Mouse (Mus musculus): ENCODE data around the gene Prm1. TPM values are rescaled to one million over a fixed set of nuclear protein-coding genes. Genes with fewer than 3 reads are reported as not detected.

Gene Prm1
- polyA plus RNA-seq, 1 experiment = 4.6 TPM

DNA sequence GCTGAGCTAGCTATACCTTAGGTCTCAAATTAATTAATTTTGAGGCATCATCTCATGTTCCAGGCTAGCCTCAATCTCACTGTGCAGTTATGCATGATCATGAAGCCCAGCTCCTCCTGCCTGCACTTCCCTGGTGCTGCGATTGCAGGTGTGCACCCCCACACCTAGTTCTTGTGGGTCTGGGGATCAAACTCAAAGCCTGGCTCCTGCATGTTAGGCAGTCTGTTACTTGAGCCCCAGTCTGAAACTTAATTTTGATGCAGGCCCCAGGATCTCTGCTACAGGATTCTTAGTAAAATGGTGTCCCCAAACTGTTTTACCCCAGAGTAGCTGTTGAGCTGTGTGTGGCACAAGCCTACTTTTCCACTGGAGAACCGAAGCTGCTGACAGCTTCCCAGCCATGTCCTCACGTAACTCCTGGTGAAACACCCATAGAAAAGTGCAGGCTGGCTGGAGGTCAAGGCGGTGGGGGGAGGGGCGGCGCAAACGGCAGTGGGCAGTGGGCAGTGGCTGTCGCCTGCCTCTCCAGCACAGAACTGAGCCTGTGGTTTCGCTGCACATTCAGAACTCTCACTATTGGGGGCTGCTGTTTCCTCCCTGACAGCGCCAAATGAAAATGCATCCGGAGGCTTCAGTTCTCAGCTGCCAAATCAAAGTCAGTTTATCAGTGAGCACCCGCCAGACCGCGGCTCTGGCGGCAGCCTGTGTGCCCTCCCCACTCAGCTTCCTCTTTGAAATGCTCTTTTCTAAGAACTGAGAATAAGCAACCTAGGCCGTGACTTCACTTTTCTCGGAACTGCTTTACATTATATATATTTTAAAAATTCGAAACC lies 38.1 kb upstream of the Prm1 start:
- WGBS = 4% methylated on average over 18 of the region's 18 CpGs
- H3K4me3 ChIP-seq (replicated peaks; ENCODE audit: control insufficient read depth, low read depth, low read length) = peak overlapping the region; percentile 45
- H3K4me1 ChIP-seq (ENCODE audit: control insufficient read depth, insufficient read depth, low read length) = peaks cover 3% of the 10 kb centered on the region; the same call in 1 of the 2 replicates
- no peak for TF ChIP-seq POLR2A (IDR thresholded peaks at IDR 0.05; ENCODE audit: borderline replicate concordance, control insufficient read depth, low read depth, low read length)
- TF ChIP-seq CTCF (IDR thresholded peaks at IDR 0.05; ENCODE audit: control insufficient read depth, insufficient read depth, low read length) = no peak
- H3K27ac ChIP-seq (ENCODE audit: control insufficient read depth, insufficient read depth, low read depth, low read length, poor library complexity) = peak overlapping the region; percentile 67

DNA sequence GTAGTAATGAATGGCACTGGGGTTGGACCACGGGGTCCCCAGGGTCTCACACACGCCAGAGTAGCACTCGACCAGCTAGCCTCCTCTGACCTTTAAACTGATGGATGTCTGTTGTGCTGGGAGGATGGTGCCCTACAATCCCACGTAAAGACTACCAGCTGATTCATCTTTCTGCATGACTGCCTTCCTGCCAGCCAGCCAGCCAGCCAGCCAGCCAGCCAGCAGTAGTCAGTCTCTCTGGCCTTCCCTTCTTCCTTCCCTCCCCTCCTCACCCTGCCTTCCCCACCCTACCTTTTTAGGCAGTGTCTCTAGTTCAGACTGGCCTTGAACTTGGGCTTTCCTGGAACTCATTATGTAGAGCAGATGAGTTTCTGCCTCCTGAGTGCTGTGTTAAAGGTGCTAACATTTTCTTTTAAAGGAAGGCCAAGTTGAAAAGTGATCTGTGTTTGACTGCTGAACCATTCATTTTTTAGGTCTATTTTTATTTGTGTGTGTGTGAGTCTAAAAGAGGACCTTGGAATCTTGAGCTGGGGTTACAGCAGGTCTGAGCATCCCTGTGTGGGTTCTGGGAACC lies 36.7 kb upstream of the Prm1 start:
- WGBS = 70% methylated on average over 4 of the region's 4 CpGs
- H3K4me1 ChIP-seq (ENCODE audit: control insufficient read depth, insufficient read depth, low read length) = peaks cover 9% of the 10 kb centered on the region
- H3K4me3 ChIP-seq (replicated peaks; ENCODE audit: control insufficient read depth, low read depth, low read length) = no peak overlapping the region
- H3K27ac ChIP-seq (ENCODE audit: control insufficient read depth, insufficient read depth, low read depth, low read length, poor library complexity) = no peak overlapping the region
- TF ChIP-seq POLR2A (IDR thresholded peaks at IDR 0.05; ENCODE audit: borderline replicate concordance, control insufficient read depth, low read depth, low read length) (no peak), CTCF (IDR thresholded peaks at IDR 0.05; ENCODE audit: control insufficient read depth, insufficient read depth, low read length) (no peak)

DNA sequence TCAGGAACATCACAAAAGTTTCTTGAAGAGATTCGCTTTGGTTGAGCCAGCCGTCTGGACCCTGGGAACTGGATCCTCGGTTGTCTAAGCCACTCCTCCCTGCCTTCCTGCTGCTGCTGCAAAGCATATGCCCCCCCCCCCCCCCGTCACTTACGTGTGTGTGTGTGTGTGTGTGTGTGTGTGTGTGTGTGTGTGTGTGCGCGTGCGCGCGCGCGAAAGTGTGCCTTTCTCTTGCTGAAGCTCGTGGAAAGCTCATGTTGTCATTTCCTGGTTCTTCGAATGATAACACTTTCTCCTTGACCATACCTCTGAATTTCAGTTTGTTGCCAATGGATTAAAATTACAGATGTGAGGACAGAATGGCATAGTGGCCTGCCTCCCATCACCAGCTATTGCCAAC lies 34.4 kb upstream of the Prm1 start:
- no peak overlapping the region for H3K27ac ChIP-seq (ENCODE audit: control insufficient read depth, insufficient read depth, low read depth, low read length, poor library complexity)
- H3K4me1 ChIP-seq (ENCODE audit: control insufficient read depth, insufficient read depth, low read length) = peaks cover 13% of the 10 kb centered on the region
- TF ChIP-seq POLR2A (IDR thresholded peaks at IDR 0.05; ENCODE audit: borderline replicate concordance, control insufficient read depth, low read depth, low read length) (no peak), CTCF (IDR thresholded peaks at IDR 0.05; ENCODE audit: control insufficient read depth, insufficient read depth, low read length) (no peak)
- WGBS = 66% methylated on average over 14 of the region's 14 CpGs
- H3K4me3 ChIP-seq (replicated peaks; ENCODE audit: control insufficient read depth, low read depth, low read length) = no peak overlapping the region

DNA sequence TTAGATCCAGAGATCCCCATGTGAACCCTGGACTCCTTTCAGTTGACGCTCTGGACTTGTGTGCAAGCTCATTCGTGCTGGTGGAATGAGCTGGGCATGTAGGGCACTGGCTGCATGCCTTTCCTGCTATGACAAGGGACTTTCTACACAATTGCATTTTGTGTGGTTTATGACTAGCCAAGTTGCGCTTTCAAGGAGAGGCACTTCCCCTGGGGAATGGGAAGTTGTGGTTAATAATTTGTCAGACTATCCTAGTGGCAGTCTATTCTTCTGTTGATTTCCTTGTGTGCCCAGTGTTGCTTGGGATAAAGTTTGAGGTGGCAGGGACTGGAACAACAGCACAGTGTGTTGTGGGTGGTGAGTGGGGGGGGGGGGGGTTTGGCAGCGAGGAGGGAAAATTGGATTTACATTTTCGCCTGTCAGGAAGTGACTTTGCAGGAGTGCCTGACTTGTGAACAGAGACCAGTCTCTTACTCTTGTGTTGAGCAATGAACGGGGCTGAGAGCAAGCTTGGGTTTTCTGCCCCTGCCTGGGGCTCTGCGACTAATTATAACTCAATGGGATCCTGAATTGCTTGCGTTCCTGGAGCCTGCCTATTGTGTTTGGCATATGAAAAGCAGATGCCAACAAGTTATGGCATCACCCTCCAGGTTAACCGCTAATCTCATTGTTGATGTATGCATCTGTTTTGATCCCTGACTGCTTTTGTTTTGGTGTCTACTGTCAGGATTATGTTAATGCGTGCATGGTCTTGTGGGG lies 33.0 kb upstream of the Prm1 start:
- no peak overlapping the region for H3K4me3 ChIP-seq (replicated peaks; ENCODE audit: control insufficient read depth, low read depth, low read length)
- H3K4me1 ChIP-seq (ENCODE audit: control insufficient read depth, insufficient read depth, low read length) = peaks cover 13% of the 10 kb centered on the region
- 23% methylated on average over 10 of the region's 10 CpGs for WGBS
- H3K27ac ChIP-seq (ENCODE audit: control insufficient read depth, insufficient read depth, low read depth, low read length, poor library complexity) = peak overlapping the region; percentile 64
- TF ChIP-seq POLR2A (IDR thresholded peaks at IDR 0.05; ENCODE audit: borderline replicate concordance, control insufficient read depth, low read depth, low read length) (no peak), CTCF (IDR thresholded peaks at IDR 0.05; ENCODE audit: control insufficient read depth, insufficient read depth, low read length) (no peak)

DNA sequence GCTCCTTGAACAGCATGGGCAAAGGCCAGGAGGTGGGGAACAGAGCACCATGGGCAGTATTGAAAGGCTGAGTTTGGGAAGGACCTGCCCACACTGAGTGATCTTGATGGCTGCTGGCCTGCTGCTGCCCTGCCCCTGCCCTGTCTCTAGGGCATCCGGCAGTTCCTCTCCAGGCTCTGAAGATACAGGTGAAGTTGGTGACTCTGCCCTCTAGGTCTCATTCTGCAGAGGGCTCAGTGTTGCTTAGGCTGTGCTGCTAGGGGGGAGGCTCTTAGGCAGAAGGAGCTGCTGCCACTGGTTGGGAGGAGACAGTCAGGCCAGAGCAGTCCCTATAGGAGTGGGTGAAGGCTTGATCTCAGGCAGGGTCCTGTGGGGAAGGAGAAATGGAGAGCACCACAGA lies 32.3 kb upstream of the Prm1 start:
- 18% methylated on average over 1 of the region's 1 CpGs for WGBS
- Histone ChIP-seq H3K4me1 (ENCODE audit: control insufficient read depth, insufficient read depth, low read length) (peaks cover 11% of the 10 kb centered on the region), H3K27ac (ENCODE audit: control insufficient read depth, insufficient read depth, low read depth, low read length, poor library complexity) (peak overlapping the region; percentile 64), H3K4me3 (replicated peaks; ENCODE audit: control insufficient read depth, low read depth, low read length) (no peak overlapping the region)
- TF ChIP-seq POLR2A (IDR thresholded peaks at IDR 0.05; ENCODE audit: borderline replicate concordance, control insufficient read depth, low read depth, low read length) = no peak
- no peak for TF ChIP-seq CTCF (IDR thresholded peaks at IDR 0.05; ENCODE audit: control insufficient read depth, insufficient read depth, low read length)

DNA sequence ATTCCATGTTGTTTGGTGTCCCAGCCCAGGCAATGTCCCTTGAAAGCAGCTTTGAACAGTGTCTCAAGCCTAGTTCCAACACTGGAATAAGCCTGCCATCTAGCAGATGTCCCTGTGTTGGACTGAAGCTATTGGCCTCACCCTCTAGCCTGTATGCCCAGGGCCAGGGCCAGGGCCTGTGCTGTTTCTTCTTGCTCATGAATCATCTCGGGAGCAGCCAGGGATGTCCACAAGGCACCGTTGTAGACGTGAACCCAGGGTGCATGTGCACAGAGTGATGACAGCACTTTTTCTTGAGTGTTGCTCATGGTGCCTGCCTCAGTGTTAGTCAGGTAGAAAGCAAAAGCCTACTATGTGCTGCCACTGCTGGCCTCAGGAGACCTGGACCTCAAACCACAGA lies 31.6 kb upstream of the Prm1 start:
- H3K4me3 ChIP-seq (replicated peaks; ENCODE audit: control insufficient read depth, low read depth, low read length) = no peak overlapping the region
- peaks cover 11% of the 10 kb centered on the region for H3K4me1 ChIP-seq (ENCODE audit: control insufficient read depth, insufficient read depth, low read length)
- H3K27ac ChIP-seq (ENCODE audit: control insufficient read depth, insufficient read depth, low read depth, low read length, poor library complexity) = peak overlapping the region; percentile 64; the same call in 1 of the 2 replicates
- WGBS = 74% methylated on average over 3 of the region's 3 CpGs
- TF ChIP-seq POLR2A (IDR thresholded peaks at IDR 0.05; ENCODE audit: borderline replicate concordance, control insufficient read depth, low read depth, low read length) (no peak), CTCF (IDR thresholded peaks at IDR 0.05; ENCODE audit: control insufficient read depth, insufficient read depth, low read length) (no peak)

DNA sequence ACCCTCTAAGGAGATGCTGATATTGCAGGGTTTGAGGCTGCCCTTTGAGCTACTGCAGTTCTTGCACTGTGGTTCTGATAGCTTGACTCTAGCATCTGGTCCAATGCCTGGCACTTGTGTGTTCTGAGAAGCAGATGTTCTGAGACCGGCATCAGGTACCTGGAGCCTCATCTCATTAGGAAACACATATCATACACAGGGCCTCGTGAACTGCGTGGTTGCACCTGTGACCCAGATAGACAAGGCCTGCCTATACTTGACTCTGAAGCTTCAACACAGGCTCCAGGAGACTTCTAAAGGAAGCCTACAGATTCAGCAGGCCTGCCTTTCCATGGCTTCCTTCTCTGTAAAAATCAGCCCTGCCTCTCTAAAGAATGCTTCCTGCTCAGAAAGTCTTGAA lies 30.7 kb upstream of the Prm1 start:
- no peak for TF ChIP-seq POLR2A (IDR thresholded peaks at IDR 0.05; ENCODE audit: borderline replicate concordance, control insufficient read depth, low read depth, low read length)
- TF ChIP-seq CTCF (IDR thresholded peaks at IDR 0.05; ENCODE audit: control insufficient read depth, insufficient read depth, low read length) = no peak
- no peak overlapping the region for H3K27ac ChIP-seq (ENCODE audit: control insufficient read depth, insufficient read depth, low read depth, low read length, poor library complexity)
- H3K4me3 ChIP-seq (replicated peaks; ENCODE audit: control insufficient read depth, low read depth, low read length) = no peak overlapping the region
- H3K4me1 ChIP-seq (ENCODE audit: control insufficient read depth, insufficient read depth, low read length) = peaks cover 11% of the 10 kb centered on the region
- WGBS = 86% methylated on average over 3 of the region's 3 CpGs
